Mouse (Mus musculus) limb, embryonic 15.5 days (tissue): Measurements from ENCODE around the gene Alg12. TPM values are rescaled to one million over a fixed set of nuclear protein-coding genes. Genes with fewer than 3 reads are reported as not detected.
A peak's percentile ranks its signal among the peaks of the same experiment; 100 is the strongest.
"Not testable (repeated sequence)": the region's sequence is repeated elsewhere in the genome, so short reads cannot be mapped to it uniquely, and the experiment has no call there.

Experiments used
- ATAC-seq: fragments of 200-750 bp; cut with Nextera tagmentation; 2 replicates; pipeline ENCODE4 v1.8.0; 2017; ENCODE audit warnings: low read depth, moderate TSS enrichment; ENCODE audit not compliant: insufficient number of reproducible peaks, low FRiP score, low TSS enrichment
- H3K27ac ChIP-seq: fragments of 300-500 bp; sonication (generic); 2 replicates; pipeline ENCODE4 v1.5.1; 2015; ENCODE audit warnings: moderate library complexity, mild to moderate bottlenecking, inconsistent platforms
- H3K27me3 ChIP-seq: fragments of 300-500 bp; sonication (generic); 2 replicates; pipeline ENCODE4 v1.6.1; 2015; ENCODE audit warnings: inconsistent platforms
- H3K36me3 ChIP-seq: fragments of 300-500 bp; sonication (generic); 2 replicates; pipeline ENCODE4 v1.6.1; 2015; ENCODE audit warnings: inconsistent platforms
- H3K4me1 ChIP-seq: fragments of 300-500 bp; sonication (generic); 2 replicates; pipeline ENCODE4 v1.6.1; 2015; ENCODE audit warnings: inconsistent platforms
- H3K4me2 ChIP-seq: fragments of 300-500 bp; sonication (generic); 2 replicates; pipeline ENCODE4 v1.6.1; 2015; ENCODE audit warnings: mild to moderate bottlenecking, inconsistent platforms
- H3K4me3 ChIP-seq: fragments of 300-500 bp; sonication (generic); 2 replicates; pipeline ENCODE4 v1.5.1; 2015; ENCODE audit warnings: mild to moderate bottlenecking, inconsistent platforms
- H3K9ac ChIP-seq: fragments of 300-500 bp; sonication (generic); 2 replicates; pipeline ENCODE4 v1.6.1; 2015; ENCODE audit warnings: inconsistent platforms
- H3K9me3 ChIP-seq: fragments of 300-500 bp; sonication (generic); 2 replicates; pipeline ENCODE4 v1.6.1; 2016; ENCODE audit warnings: inconsistent platforms
- WGBS: fragments of 180-500 bp; shearing (Covaris S2); methylation state at CpG from one replicate; pipeline ENCODE4 v1.1.7; 2015; 5-methylcytosine and 5-hydroxymethylcytosine counted together
- polyA plus RNA-seq: library from polyadenylated mRNA; unstranded; fragments of >200 nt; fragmentation: Nextera tagmentation; extraction: Ambion mirVana; gene quantifications from 2 replicates; pipeline ENCODE4 v1.2.1, GENCODE M21; 2015

Gene Alg12
- polyA plus RNA-seq, 1 experiment from 2014 or later = 12.3 TPM

DNA sequence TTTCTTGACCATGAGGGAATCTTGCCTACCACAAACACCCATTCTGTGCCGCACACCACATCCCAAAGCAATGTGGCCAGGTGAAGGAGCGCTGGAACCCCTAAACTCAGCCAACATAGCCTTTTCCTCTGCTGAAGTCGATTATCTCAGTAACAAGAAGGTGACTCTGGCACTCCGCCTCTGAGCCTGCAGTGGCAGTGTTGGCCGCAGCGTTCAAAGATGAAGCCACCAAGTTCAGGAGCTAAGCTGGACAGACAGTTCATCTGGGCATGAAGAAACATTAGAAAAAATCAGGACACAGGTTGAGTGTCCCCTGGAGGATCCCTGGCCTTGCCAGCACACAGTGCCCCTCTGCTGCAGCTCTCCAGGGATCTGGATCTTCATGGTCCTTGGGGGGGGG is 8.3 kb upstream of the Alg12 start:
- H3K4me3 ChIP-seq = no peak overlapping the region
- peaks cover 37% of the 10 kb centered on the region for H3K36me3 ChIP-seq
- 89% methylated on average over 6 of the region's 6 CpGs for WGBS
- H3K27me3 ChIP-seq = no peaks in the 10 kb centered on the region
- no peak overlapping the region for H3K4me2 ChIP-seq
- H3K27ac ChIP-seq = no peak overlapping the region
- no peak overlapping the region for H3K9ac ChIP-seq
- H3K4me1 ChIP-seq = peaks cover 15% of the 10 kb centered on the region
- no peaks in the 10 kb centered on the region for H3K9me3 ChIP-seq
- no peak for ATAC-seq

DNA sequence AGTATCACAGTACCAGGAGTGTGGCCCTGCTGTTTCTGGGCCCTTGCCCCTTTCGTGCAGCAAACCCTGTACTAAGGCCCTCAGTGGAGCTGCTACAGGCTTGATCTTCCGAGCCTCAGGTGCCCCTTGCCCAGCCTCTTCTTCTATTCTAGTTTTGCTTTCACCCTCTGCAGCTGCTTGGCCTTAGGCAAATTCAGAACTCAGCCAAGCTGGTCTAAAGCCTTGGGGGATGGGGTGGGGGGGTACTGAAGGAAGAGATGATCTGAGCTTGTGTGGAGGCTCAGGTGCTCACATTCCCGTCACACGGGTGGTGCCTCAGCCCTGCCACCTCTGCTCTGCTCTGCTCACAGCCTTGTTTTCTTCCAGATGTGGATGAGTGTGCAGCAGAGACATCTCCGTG is 4.3 kb upstream of the Alg12 start:
- peaks cover 18% of the 10 kb centered on the region for H3K4me1 ChIP-seq
- H3K27me3 ChIP-seq = no peaks in the 10 kb centered on the region
- H3K9ac ChIP-seq = no peak overlapping the region
- H3K4me2 ChIP-seq = no peak overlapping the region
- H3K36me3 ChIP-seq = peaks cover 50% of the 10 kb centered on the region
- ATAC-seq = no peak
- H3K9me3 ChIP-seq = no peaks in the 10 kb centered on the region
- 93% methylated on average over 5 of the region's 5 CpGs for WGBS
- no peak overlapping the region for H3K4me3 ChIP-seq
- H3K27ac ChIP-seq = no peak overlapping the region

DNA sequence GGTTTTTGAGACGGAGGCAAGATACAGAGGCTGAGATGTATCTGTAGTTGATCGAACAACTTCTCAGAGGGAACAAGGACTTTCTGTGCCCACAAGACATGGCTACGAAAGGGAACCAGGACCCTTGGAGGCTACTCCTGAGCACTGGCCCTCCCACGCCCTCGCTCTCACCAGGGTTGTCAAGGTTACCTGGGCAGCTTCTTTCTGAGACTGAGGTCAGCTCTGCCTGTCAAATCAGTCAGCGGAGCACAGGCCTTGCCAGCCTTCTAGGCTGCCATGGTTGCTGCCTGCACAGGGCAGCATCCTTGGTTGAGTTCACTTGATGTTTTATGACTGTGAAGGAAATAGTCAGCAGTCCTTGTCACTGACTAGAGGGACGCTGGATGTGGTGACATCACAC is 3.4 kb upstream of the Alg12 start:
- peaks cover 20% of the 10 kb centered on the region for H3K4me1 ChIP-seq
- 91% methylated on average over 7 of the region's 7 CpGs for WGBS
- peaks cover 50% of the 10 kb centered on the region for H3K36me3 ChIP-seq
- no peak overlapping the region for H3K4me3 ChIP-seq
- no peak overlapping the region for H3K9ac ChIP-seq
- no peak overlapping the region for H3K27ac ChIP-seq
- no peaks in the 10 kb centered on the region for H3K9me3 ChIP-seq
- ATAC-seq = no peak
- no peaks in the 10 kb centered on the region for H3K27me3 ChIP-seq
- H3K4me2 ChIP-seq = no peak overlapping the region

DNA sequence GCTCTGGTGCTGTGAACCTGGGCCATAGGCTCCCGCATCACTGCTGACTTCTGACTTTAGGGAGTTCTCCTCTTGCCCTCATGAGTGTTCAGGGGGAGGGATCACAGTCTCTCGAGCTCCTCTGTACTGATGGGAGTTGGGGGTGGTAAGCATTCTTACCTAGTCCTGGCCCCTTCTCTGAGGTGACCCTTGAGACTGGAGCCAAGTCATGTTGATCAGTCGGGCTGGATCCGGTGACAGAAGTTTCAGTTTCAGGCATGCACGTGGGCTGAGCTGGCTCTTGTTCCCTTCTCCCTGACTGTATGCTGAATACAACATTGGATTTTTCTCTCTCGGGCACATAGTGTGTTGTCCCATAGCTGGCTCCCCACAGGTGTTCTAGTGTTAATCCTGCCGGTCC is 2.3 kb upstream of the Alg12 start:
- 82% methylated on average over 7 of the region's 7 CpGs for WGBS
- Histone ChIP-seq H3K4me1 (peaks cover 20% of the 10 kb centered on the region), H3K4me3 (no peak overlapping the region), H3K27me3 (no peaks in the 10 kb centered on the region), H3K9me3 (no peaks in the 10 kb centered on the region), H3K4me2 (no peak overlapping the region), H3K36me3 (peaks cover 51% of the 10 kb centered on the region), H3K27ac (no peak overlapping the region), H3K9ac (no peak overlapping the region)
- ATAC-seq = no peak

DNA sequence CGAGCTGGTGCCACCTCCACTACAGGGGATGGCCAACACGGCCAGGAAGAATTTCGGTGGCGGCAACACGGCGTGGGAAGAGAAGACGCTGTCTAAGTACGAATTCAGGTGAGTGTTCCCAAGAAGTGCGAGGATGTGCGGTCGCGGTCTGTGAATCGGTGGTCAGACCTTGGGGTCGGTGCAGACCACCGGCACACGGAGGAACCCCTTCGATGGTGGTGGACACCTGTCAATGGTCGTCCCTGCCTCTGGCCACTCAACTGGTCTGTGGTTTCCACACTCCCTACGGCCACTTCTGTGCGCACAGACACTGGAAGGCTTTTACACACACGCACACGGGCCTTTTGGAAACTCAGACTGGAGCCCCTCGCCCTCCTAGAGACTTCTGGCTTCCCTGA is 787 bp upstream of the Alg12 start:
- peak overlapping the region; percentile 87 for H3K4me2 ChIP-seq
- H3K27ac ChIP-seq = no peak overlapping the region
- peak overlapping the region; percentile 89 for H3K4me3 ChIP-seq
- peaks cover 52% of the 10 kb centered on the region for H3K36me3 ChIP-seq
- peaks cover 20% of the 10 kb centered on the region for H3K4me1 ChIP-seq
- ATAC-seq = no peak
- H3K27me3 ChIP-seq = no peaks in the 10 kb centered on the region
- WGBS = under 1% methylated on average over 23 of the region's 23 CpGs
- no peaks in the 10 kb centered on the region for H3K9me3 ChIP-seq
- H3K9ac ChIP-seq = peak overlapping the region; percentile 76

DNA sequence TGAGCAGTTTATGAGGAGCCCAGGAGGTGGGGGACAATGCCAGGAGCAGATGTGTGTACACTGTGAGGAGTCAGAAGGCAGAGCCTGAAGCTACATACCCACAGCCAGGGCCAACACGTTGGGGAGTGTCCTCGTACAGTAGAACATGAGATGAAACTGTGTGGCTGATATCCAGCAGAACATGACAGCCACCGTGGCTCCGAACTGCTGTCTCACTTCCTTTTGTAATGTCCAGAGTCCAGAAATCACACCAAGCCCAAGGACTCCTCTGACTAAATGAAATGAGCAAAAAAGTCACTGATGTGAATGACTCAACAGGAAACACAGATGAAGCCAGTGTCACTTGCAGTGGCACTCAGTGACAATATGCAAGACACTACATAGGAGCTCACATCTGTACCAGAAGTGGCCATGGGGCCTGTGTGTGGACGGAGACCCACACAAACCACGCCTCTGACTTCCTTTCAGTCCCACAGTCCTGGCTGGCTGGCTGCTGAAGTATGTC is 3.9 kb downstream of the Alg12 start:
- Histone ChIP-seq H3K4me3 (no peak overlapping the region), H3K27ac (no peak overlapping the region), H3K4me2 (no peak overlapping the region), H3K27me3 (no peaks in the 10 kb centered on the region), H3K36me3 (peaks cover 47% of the 10 kb centered on the region), H3K4me1 (peaks cover 7% of the 10 kb centered on the region), H3K9me3 (no peaks in the 10 kb centered on the region), H3K9ac (no peak overlapping the region)
- ATAC-seq = no peak
- WGBS = 87% methylated on average over 6 of the region's 6 CpGs

DNA sequence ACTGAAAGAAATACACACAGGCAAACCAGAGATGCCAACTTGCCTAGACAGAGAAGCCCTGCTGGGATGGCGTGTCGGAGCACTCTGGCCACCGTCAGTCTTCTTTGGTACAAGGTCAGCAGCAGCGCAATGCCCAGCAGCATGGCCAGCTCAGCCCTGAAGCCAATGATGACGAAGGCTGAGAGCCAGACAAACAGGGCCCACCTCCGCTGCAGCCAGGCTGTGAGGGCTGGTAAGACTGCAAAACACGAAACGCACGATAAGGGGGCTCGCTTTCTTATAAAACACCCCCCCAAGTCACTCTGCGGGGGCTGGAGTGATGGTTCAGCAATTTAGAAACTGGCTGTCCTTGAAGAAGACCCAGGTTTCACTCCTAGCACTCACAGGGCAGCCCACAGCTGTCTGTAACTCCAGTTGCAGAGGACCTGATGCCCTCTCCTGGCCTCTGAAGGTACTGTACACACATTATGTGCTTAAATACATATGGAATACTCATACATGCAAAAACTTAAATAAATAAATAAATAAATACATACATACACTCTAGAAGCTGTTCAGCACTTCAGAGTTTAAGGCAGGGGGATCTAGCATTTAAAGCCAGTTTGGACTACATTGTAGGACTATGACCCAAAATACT is 4.6 kb downstream of the Alg12 start:
- WGBS = 94% methylated on average over 11 of the region's 11 CpGs
- Histone ChIP-seq H3K27ac (no peak overlapping the region), H3K4me3 (no peak overlapping the region), H3K9ac (no peak overlapping the region), H3K36me3 (peaks cover 50% of the 10 kb centered on the region), H3K4me1 (peaks cover 4% of the 10 kb centered on the region; the same call in 1 of the 2 replicates), H3K9me3 (no peaks in the 10 kb centered on the region), H3K4me2 (no peak overlapping the region), H3K27me3 (no peaks in the 10 kb centered on the region)
- no peak for ATAC-seq

DNA sequence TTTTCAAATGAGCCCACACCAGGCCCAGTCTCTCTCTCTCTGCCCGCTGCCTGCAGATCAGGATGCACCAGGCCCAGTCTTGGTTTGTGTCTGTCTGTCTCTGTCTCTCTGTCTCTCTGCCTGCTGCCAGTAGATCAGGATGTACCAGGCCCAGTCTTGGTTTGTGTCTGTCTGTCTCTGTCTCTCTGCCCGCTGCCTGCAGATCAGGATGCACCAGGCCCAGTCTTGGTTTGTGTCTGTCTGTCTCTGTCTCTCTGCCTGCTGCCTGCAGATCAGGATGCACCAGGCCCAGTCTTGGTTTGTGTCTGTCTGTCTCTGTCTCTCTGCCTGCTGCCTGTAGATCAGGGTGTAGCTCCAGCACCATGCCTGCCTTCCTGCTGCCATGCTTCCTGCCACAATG is 5.2 kb downstream of the Alg12 start:
- WGBS = 87% methylated on average over 2 of the region's 2 CpGs
- H3K4me1 ChIP-seq, ATAC-seq, H3K27ac ChIP-seq, H3K4me2 ChIP-seq, H3K9ac ChIP-seq, H3K4me3 ChIP-seq, H3K9me3 ChIP-seq, H3K27me3 ChIP-seq: not testable (repeated sequence)
- peaks cover 54% of the 10 kb centered on the region for H3K36me3 ChIP-seq

DNA sequence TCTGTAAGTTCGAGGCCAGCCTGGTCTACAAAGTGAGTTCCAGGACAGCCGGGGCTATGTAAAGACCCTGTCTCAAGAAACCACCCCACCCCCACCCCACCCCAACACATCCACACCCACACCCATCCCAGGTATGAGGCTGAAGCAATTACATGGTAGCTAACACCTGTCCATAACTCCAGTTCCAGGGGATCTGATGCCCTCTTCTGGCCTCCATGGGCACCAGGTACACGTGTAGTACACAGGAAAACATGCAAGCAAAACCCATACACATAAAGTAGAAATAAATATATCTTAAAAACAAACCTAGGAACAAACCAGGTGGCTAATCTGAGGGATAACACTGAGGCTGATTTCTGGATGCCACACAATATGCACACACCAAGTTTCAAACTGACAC is 5.9 kb downstream of the Alg12 start:
- ATAC-seq = no peak
- no peak overlapping the region for H3K4me3 ChIP-seq
- H3K4me2 ChIP-seq = no peak overlapping the region
- peaks cover under 1% of the 10 kb centered on the region; the same call in 1 of the 2 replicates for H3K4me1 ChIP-seq
- WGBS = 95% methylated on average over 3 of the region's 3 CpGs
- no peak overlapping the region for H3K27ac ChIP-seq
- no peaks in the 10 kb centered on the region for H3K9me3 ChIP-seq
- no peak overlapping the region for H3K9ac ChIP-seq
- no peaks in the 10 kb centered on the region for H3K27me3 ChIP-seq
- H3K36me3 ChIP-seq = peaks cover 60% of the 10 kb centered on the region

DNA sequence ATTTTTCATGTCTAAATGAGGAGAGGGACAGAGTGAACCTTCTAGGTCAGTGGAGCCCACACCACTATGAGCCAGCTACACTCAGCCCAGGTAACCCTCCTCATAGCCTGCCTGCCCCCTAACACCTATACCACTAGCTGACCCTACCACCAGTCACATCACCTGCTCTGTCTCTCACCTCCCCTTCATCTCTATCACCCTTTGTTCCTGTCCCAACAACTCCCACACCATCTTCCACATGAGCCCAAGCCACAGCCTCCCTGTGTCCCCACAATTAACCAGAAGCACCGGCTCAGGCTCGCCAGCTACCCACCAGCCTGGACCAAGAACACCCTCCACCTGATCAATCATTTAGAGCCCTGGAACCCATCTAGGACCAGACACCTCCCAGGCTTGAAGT is 8.7 kb downstream of the Alg12 start:
- Histone ChIP-seq H3K27me3 (no peaks in the 10 kb centered on the region), H3K27ac (no peak overlapping the region), H3K36me3 (peaks cover 65% of the 10 kb centered on the region), H3K4me2 (no peak overlapping the region), H3K9ac (no peak overlapping the region), H3K4me1 (no peaks in the 10 kb centered on the region), H3K9me3 (no peaks in the 10 kb centered on the region), H3K4me3 (no peak overlapping the region)
- 89% methylated on average over 2 of the region's 2 CpGs for WGBS
- no peak for ATAC-seq

DNA sequence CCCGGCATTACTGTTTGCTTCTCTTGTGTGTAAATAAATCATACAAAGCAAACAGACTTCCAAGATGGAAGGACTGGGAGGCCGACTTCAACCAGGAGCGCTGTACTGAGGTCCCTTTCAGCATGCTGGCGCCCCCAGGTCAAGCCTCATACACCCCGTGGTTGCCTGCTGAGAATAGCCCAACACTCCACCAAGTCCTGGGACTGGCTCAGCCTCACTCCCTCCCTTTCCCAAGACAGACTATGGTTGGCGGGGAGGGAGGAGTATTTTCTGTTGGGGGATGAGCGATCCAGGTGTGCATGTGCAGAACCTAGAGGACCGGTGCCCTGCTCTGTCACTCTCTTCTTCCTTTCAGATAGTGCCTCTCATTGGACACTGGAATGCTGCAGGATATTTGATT is 11.0 kb downstream of the Alg12 start:
- Histone ChIP-seq H3K9ac (no peak overlapping the region), H3K27me3 (no peaks in the 10 kb centered on the region), H3K36me3 (peaks cover 59% of the 10 kb centered on the region), H3K9me3 (no peaks in the 10 kb centered on the region), H3K27ac (no peak overlapping the region), H3K4me2 (no peak overlapping the region), H3K4me3 (no peak overlapping the region), H3K4me1 (no peaks in the 10 kb centered on the region)
- 86% methylated on average over 8 of the region's 8 CpGs for WGBS
- ATAC-seq = no peak

DNA sequence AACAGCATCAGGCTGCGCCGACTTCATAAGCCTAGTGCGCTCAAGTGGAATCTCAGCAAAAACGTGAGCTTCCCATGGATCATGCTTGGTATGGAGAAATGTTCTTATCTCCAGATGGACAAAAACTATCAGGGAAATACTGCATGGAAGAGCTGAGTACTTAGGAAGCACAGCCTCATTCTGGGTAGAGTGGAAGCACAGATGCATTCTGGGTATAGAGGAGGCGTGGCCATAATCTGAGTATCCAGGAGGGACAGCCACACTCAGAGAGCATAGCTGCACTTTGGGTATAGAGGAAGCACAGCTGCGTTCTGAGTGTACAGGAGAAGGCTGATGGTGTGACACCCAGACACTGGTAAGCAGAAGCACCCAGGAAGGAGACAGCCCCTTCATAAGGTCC is 16.8 kb downstream of the Alg12 start:
- H3K4me3 ChIP-seq = no peak overlapping the region
- H3K9ac ChIP-seq = no peak overlapping the region
- H3K27ac ChIP-seq = no peak overlapping the region
- peaks cover 29% of the 10 kb centered on the region for H3K36me3 ChIP-seq
- H3K27me3 ChIP-seq = no peaks in the 10 kb centered on the region
- WGBS = 86% methylated on average over 6 of the region's 6 CpGs
- H3K9me3 ChIP-seq = no peaks in the 10 kb centered on the region
- no peak for ATAC-seq
- no peak overlapping the region for H3K4me2 ChIP-seq
- no peaks in the 10 kb centered on the region for H3K4me1 ChIP-seq

DNA sequence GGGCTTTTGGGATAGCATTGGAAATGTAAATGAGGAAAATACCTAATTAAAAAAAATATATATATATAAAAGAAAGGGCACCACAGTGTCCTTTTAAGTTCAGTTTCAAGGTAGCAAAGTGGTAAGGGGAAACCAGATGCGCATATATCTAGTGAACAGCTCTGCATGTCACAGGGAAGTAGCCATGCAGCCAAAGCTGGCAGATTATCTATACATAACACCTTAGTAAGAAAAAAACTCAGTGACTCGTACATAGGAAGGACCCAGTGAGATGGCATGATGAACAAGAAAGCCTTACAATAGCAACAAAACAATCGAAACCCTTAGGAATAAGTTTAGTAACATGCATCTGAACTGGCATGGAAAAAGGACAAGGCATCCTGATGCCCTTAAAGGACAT is 17.2 kb downstream of the Alg12 start:
- H3K9me3 ChIP-seq = no peaks in the 10 kb centered on the region
- WGBS = 90% methylated on average over 3 of the region's 3 CpGs
- no peaks in the 10 kb centered on the region for H3K4me1 ChIP-seq
- no peak overlapping the region for H3K9ac ChIP-seq
- no peak overlapping the region for H3K27ac ChIP-seq
- H3K36me3 ChIP-seq = peaks cover 29% of the 10 kb centered on the region
- no peak overlapping the region for H3K4me3 ChIP-seq
- ATAC-seq = no peak
- H3K4me2 ChIP-seq = no peak overlapping the region
- H3K27me3 ChIP-seq = no peaks in the 10 kb centered on the region
